Mouse (Mus musculus) lung, embryonic 14.5 days (tissue): Measurements from ENCODE around the gene Cby1. TPM values are rescaled to one million over a fixed set of nuclear protein-coding genes. Genes with fewer than 3 reads are reported as not detected.

Experiments
- ATAC-seq: fragments of 200-750 bp; cut with Nextera tagmentation; 2 replicates; pipeline ENCODE4 v1.8.0; 2017; ENCODE audit warnings: mild to moderate bottlenecking, moderate TSS enrichment, moderate library complexity; ENCODE audit not compliant: insufficient read depth
- DNase-seq: peaks from one replicate; pipeline ENCODE4 v3.0.0-alpha.2; 2015
- H3K27ac ChIP-seq: fragments of 300-500 bp; sonication (generic); 2 replicates; pipeline ENCODE4 v1.5.1; 2014; ENCODE audit warnings: low read depth, mild to moderate bottlenecking, moderate library complexity
- H3K27me3 ChIP-seq: fragments of 300-500 bp; sonication (generic); 2 replicates; pipeline ENCODE4 v1.6.1; 2014; ENCODE audit warnings: low read length, control low read depth; ENCODE audit not compliant: insufficient read depth
- H3K36me3 ChIP-seq: fragments of 300-500 bp; sonication (generic); 2 replicates; pipeline ENCODE4 v1.6.1; 2014; ENCODE audit warnings: control low read depth; ENCODE audit not compliant: insufficient read depth
- H3K4me1 ChIP-seq: fragments of 300-500 bp; sonication (generic); 2 replicates; pipeline ENCODE4 v1.6.1; 2014; ENCODE audit warnings: antibody characterized with exemption, control low read depth; ENCODE audit not compliant: insufficient read depth
- H3K4me2 ChIP-seq: fragments of 300-500 bp; sonication (generic); 2 replicates; pipeline ENCODE4 v1.6.1; 2014; ENCODE audit warnings: mild to moderate bottlenecking
- H3K4me3 ChIP-seq: fragments of 300-500 bp; sonication (generic); 2 replicates; pipeline ENCODE4 v1.5.1; 2014; ENCODE audit warnings: low read depth, low read length
- H3K9ac ChIP-seq: fragments of 300-500 bp; sonication (generic); 2 replicates; pipeline ENCODE4 v1.6.1; 2014
- H3K9me3 ChIP-seq: fragments of 300-500 bp; sonication (generic); 2 replicates; pipeline ENCODE4 v1.6.1; 2016; ENCODE audit warnings: low read depth, low read length, control low read depth
- CTCF ChIP-seq: IDR thresholded peaks from 2 replicates; pipeline ENCODE4 v1.5.1; 2016; ENCODE audit warnings: antibody characterized with exemption, low read depth
- WGBS: fragments of 180-500 bp; shearing (Covaris S2); extraction: QIAGEN DNeasy Blood & Tissue Kit; methylation state at CpG from one replicate; pipeline ENCODE4 v1.1.7; 2014; 5-methylcytosine and 5-hydroxymethylcytosine counted together
- polyA plus RNA-seq: library from polyadenylated mRNA; unstranded; fragments of >200 nt; fragmentation: Nextera tagmentation; extraction: Ambion mirVana; gene quantifications from 2 replicates; pipeline ENCODE4 v1.2.1, GENCODE M21; 2014

Gene Cby1
- polyA plus RNA-seq, result 51.2 and 52.8 TPM in 2 replicates

GRCm38 (mm10) chr15:79658531-79659375 lies at the start of gene Cby1, which contains the start of gene Fam227a:
Gene Cby1 (plus strand): TSS chr15:79659199.
Gene Fam227a (minus strand): TSS chr15:79658956.
- Histone ChIP-seq H3K4me1 (peaks cover 5% of the 10 kb centered on the region; the same call in 1 of the 2 replicates), H3K27me3 (no peaks in the 10 kb centered on the region), H3K27ac (peak within 1 kb of the TSS; percentile 95), H3K4me2 (peak within 1 kb of the TSS; percentile 97), H3K4me3 (peak within 1 kb of the TSS; percentile 73), H3K9me3 (no peaks in the 10 kb centered on the region), H3K36me3 (peaks cover 8% of the 10 kb centered on the region; the same call in 1 of the 2 replicates), H3K9ac (peak within 1 kb of the TSS; percentile 71)
- DNase-seq (peak; percentile 97), ATAC-seq (peak; percentile 87)
- no peak for TF ChIP-seq CTCF
- WGBS, result under 1% methylated on average over 55 of the region's 55 CpGs

- Histone ChIP-seq H3K27me3 (no peaks in the 10 kb centered on the region), H3K9me3 (no peaks in the 10 kb centered on the region), H3K36me3 (0 out of 2 replicates have a peak, but pooled peaks cover 3% of the 10 kb centered on the region), H3K4me2 (no peak overlapping the region), H3K4me3 (no peak overlapping the region), H3K27ac (no peak overlapping the region), H3K9ac (no peak overlapping the region), H3K4me1 (no peaks in the 10 kb centered on the region)
- no peak for DNase-seq
- 94% methylated on average over 2 of the region's 2 CpGs for WGBS
- no peak for TF ChIP-seq CTCF
- no peak for ATAC-seq
Observed at GRCm38 (mm10) chr15:79609226-79609625, 49.8 kb upstream of the Cby1 start.

- no peak overlapping the region for H3K27ac ChIP-seq
- H3K4me1 ChIP-seq, result no peaks in the 10 kb centered on the region
- H3K27me3 ChIP-seq, result no peaks in the 10 kb centered on the region
- H3K9me3 ChIP-seq, result no peaks in the 10 kb centered on the region
- H3K36me3 ChIP-seq, result 0 out of 2 replicates have a peak, but pooled peaks cover 3% of the 10 kb centered on the region
- TF ChIP-seq CTCF, result no peak
- H3K9ac ChIP-seq, result no peak overlapping the region
- ATAC-seq (no peak), DNase-seq (no peak)
- H3K4me3 ChIP-seq, result no peak overlapping the region
- H3K4me2 ChIP-seq, result no peak overlapping the region
- WGBS, result 64% methylated on average over 7 of the region's 7 CpGs
Observed at GRCm38 (mm10) chr15:79615501-79615900, 43.5 kb upstream of the Cby1 start.

GRCm38 (mm10) chr15:79616729-79617128 lies 42.3 kb upstream of the Cby1 start:
- Histone ChIP-seq H3K27me3 (no peaks in the 10 kb centered on the region), H3K4me2 (no peak overlapping the region), H3K4me3 (no peak overlapping the region), H3K9me3 (no peaks in the 10 kb centered on the region), H3K9ac (no peak overlapping the region), H3K27ac (no peak overlapping the region), H3K4me1 (no peaks in the 10 kb centered on the region), H3K36me3 (0 out of 2 replicates have a peak, but pooled peaks cover 3% of the 10 kb centered on the region)
- ATAC-seq (no peak), DNase-seq (no peak)
- WGBS, result 85% methylated on average over 5 of the region's 5 CpGs
- TF ChIP-seq CTCF, result no peak

GRCm38 (mm10) chr15:79617135-79617534 lies 41.9 kb upstream of the Cby1 start:
- no peak for DNase-seq

DNA sequence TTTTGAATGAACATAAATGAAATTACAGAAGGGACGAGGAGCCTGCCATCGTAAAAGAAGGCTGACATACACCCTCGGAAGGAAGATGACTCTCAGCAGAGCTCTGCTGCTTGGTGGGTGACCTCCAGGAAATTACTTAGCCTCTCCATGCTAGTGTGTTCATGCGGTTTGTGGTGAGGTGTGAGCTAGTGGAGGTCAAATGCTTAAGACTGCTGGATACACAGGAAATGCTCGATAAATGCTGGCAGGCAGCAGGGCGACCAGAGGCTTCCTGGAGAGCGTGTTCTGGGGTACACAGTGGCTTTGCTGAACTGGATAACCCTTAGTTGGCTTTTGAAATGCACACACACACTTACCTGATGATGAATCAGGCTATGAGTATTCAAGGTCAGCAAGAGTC lies 40.5 kb upstream of the Cby1 start:
- Histone ChIP-seq H3K27me3 (no peaks in the 10 kb centered on the region), H3K4me2 (no peak overlapping the region), H3K4me1 (no peaks in the 10 kb centered on the region), H3K9ac (no peak overlapping the region), H3K9me3 (no peaks in the 10 kb centered on the region), H3K36me3 (no peaks in the 10 kb centered on the region), H3K4me3 (no peak overlapping the region), H3K27ac (no peak overlapping the region)
- no peak for TF ChIP-seq CTCF
- WGBS, result 78% methylated on average over 7 of the region's 7 CpGs
- DNase-seq (no peak), ATAC-seq (no peak)

More at GRCm38 (mm10) chr15:79617135-79617534, 41.9 kb upstream of the Cby1 start:
- Histone ChIP-seq H3K4me3 (no peak overlapping the region), H3K9me3 (no peaks in the 10 kb centered on the region), H3K9ac (no peak overlapping the region), H3K4me2 (no peak overlapping the region), H3K27ac (no peak overlapping the region), H3K4me1 (no peaks in the 10 kb centered on the region), H3K36me3 (0 out of 2 replicates have a peak, but pooled peaks cover 3% of the 10 kb centered on the region), H3K27me3 (no peaks in the 10 kb centered on the region)
- WGBS, result 76% methylated on average over 11 of the region's 11 CpGs
- no peak for ATAC-seq
- TF ChIP-seq CTCF, result no peak

DNA sequence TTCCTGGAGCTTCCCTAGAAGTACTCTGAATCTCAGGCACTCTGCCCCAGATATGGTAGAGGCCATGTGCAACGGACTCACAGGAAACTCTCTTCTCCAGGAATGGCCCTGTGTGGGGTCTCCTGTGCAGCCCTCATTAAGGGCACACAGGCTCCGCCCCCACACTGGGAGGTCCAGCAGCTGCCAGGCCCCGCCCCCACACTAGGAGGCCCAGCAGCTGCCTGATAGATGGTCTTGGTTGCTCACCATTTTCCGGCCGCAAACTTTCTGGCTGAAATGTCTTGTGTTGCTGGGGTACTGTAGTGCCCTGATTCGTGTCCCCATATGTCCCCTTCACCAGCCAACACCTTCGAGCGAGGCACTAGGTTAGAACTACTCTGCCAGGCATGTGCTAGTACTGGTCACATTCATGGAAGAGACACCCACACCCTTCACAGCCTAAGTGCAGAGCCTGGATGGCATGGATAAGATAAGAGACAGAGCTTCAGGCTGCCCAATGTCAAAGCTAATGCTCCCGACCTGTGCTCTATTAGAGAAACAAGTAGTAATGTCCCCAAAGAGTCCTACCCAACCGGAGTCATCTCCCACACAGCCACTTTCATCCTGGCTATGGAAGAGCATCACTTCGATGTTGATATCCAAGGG lies 39.1 kb upstream of the Cby1 start:
- WGBS, result 75% methylated on average over 11 of the region's 11 CpGs
- DNase-seq (peak; percentile 37), ATAC-seq (no peak)
- no peak overlapping the region for H3K27ac ChIP-seq
- no peak for TF ChIP-seq CTCF
- no peak overlapping the region for H3K4me3 ChIP-seq
- H3K4me2 ChIP-seq, result no peak overlapping the region
- no peaks in the 10 kb centered on the region for H3K27me3 ChIP-seq
- no peaks in the 10 kb centered on the region for H3K9me3 ChIP-seq
- no peak overlapping the region for H3K9ac ChIP-seq
- H3K36me3 ChIP-seq, result no peaks in the 10 kb centered on the region
- no peaks in the 10 kb centered on the region for H3K4me1 ChIP-seq
